Mouse (Mus musculus) CH12.LX (cell line): ENCODE data around the gene Eml6.

Source experiments
- EP300 ChIP-seq: IDR thresholded peaks from 2 replicates; pipeline ENCODE4 v1.6.1; 2011; ENCODE audit warnings: low read length, improper control_type of control experiment
- NELFE ChIP-seq: IDR thresholded peaks from 2 replicates; pipeline ENCODE4 v1.6.1; 2011; ENCODE audit warnings: low read depth, low read length, improper control_type of control experiment
- POLR2A ChIP-seq: IDR thresholded peaks from 2 replicates; pipeline ENCODE4 v1.6.1; 2011; ENCODE audit warnings: low read depth, mild to moderate bottlenecking, improper control_type of control experiment, low read length
- SIN3A ChIP-seq: IDR thresholded peaks from 2 replicates; pipeline ENCODE4 v1.6.1; 2012; ENCODE audit warnings: low read length, improper control_type of control experiment, inconsistent platforms
- USF2 ChIP-seq: conservative IDR thresholded peaks from 2 replicates; pipeline ENCODE4 v1.6.1; 2011; ENCODE audit warnings: low read depth, low read length, improper control_type of control experiment
- ZNF384 ChIP-seq: IDR thresholded peaks from 2 replicates; pipeline ENCODE4 v1.6.1; 2012; ENCODE audit warnings: low read depth, low read length, improper control_type of control experiment, inconsistent platforms

DNA sequence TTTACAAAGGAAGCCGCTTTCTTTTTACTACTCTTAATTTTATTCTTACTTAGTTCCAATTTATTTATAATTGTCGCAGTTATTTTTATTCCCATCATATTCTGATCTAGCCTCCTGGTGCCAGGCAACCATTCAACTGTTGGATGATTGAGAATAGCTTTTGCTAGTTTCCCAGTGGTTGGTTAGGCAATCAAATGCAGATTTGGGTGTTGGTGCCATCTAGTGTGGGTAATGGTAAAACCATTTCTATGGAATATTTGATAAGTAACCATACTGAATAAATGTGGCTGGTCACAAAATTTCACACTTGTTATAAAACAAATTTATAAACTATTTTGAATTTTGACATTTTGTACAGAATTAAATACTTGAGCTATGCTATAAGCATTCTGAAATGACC lies 311.0 kb downstream of the Eml6 start:
- no peak for TF ChIP-seq USF2
- TF ChIP-seq SIN3A: no peak
- TF ChIP-seq EP300: no peak
- TF ChIP-seq NELFE: no peak
- TF ChIP-seq ZNF384: no peak
- no peak for TF ChIP-seq POLR2A
